Mouse (Mus musculus) cortical plate, adult 2 months (tissue): ENCODE measurements at regions not wholly inside any gene's neighbourhood (a gene's known extent, or its start where the extent isn't known, plus 50 kb on each side); places are given as distances from the start of the nearest gene placed in this dataset.

Experiments used
- CTCF ChIP-seq: fragments of 200-500 bp; IDR thresholded peaks from 2 replicates; pipeline ENCODE4 v1.5.1; 2011; ENCODE audit warnings: mild to moderate bottlenecking, control low read depth, low read length; ENCODE audit not compliant: insufficient read depth; ENCODE audit errors: extremely low read depth
- POLR2A ChIP-seq: fragments of 200-500 bp; IDR thresholded peaks from 2 replicates; pipeline ENCODE4 v1.6.1; 2011; ENCODE audit warnings: mild to moderate bottlenecking, low read length, control low read depth; ENCODE audit not compliant: insufficient read depth; ENCODE audit errors: extremely low read depth

GRCm38 (mm10) chr7:40788486-40788885 is 109.6 kb upstream of the Vstm2b start:
- TF ChIP-seq CTCF: no peak
- no peak for TF ChIP-seq POLR2A
